Comparison of ENCODE assay signal across 7 mouse cellular contexts in genomic region chr13:34963511-34964397, GRCm38 (mm10). TPM values are rescaled to one million over a fixed set of nuclear protein-coding genes. Genes with fewer than 3 reads are reported as not detected.
DNase-seq lines count a peak whose midpoint lies in the region; ATAC-seq lines count a peak whose summit lies in the region.

Gene Eci3 (minus strand): TSS chr13:34963810.

- H3K4me1 ChIP-seq in hindbrain, embryonic 12.5 days, result peaks cover 13% of the 10 kb centered on the region
- H3K4me1 ChIP-seq in limb, embryonic 15.5 days, result peaks cover 13% of the 10 kb centered on the region
- H3K4me1 ChIP-seq in midbrain, embryonic 12.5 days, result peaks cover 6% of the 10 kb centered on the region; the same call in 1 of the 2 replicates

- H3K9me3 ChIP-seq in hindbrain, embryonic 12.5 days (replicated peaks), result no peaks in the 10 kb centered on the region
- no peaks in the 10 kb centered on the region for H3K9me3 ChIP-seq in limb, embryonic 15.5 days
- no peaks in the 10 kb centered on the region for H3K9me3 ChIP-seq in midbrain, embryonic 12.5 days

- H3K36me3 ChIP-seq in hindbrain, embryonic 12.5 days, result no peaks in the 10 kb centered on the region
- no peaks in the 10 kb centered on the region for H3K36me3 ChIP-seq in limb, embryonic 15.5 days
- no peaks in the 10 kb centered on the region for H3K36me3 ChIP-seq in midbrain, embryonic 12.5 days

- peak; percentile 69 for ATAC-seq in hindbrain, embryonic 12.5 days (ENCODE audit: low FRiP score)
- ATAC-seq in limb, embryonic 15.5 days (ENCODE audit: insufficient number of reproducible peaks, low FRiP score, low TSS enrichment, low read depth), result peak; percentile 63; the same call in 1 of the 2 replicates
- peak; percentile 66 for ATAC-seq in midbrain, embryonic 12.5 days (ENCODE audit: low FRiP score, low read depth)

- WGBS in hindbrain, embryonic 12.5 days, result 2% methylated on average over 32 of the region's 32 CpGs
- 3% methylated on average over 32 of the region's 32 CpGs for WGBS in limb, embryonic 15.5 days
- WGBS in midbrain, embryonic 12.5 days, result 2% methylated on average over 32 of the region's 32 CpGs

- no peak within 1 kb of the TSS for H3K27ac ChIP-seq in hindbrain, embryonic 12.5 days
- no peak within 1 kb of the TSS for H3K27ac ChIP-seq in limb, embryonic 15.5 days
- no peak within 1 kb of the TSS for H3K27ac ChIP-seq in midbrain, embryonic 12.5 days (replicated peaks)

- peak; percentile 14 for DNase-seq in MN1 (ENCODE audit: low spot score)
- peak; percentile 58 for DNase-seq in adrenal gland, postnatal 14 days
- peak; percentile 40 for DNase-seq in gastrocnemius, adult 18-20 months (ENCODE audit: low spot score)
- DNase-seq in testis, postnatal 14 days (ENCODE audit: low spot score), result peak; percentile 45

- peak within 1 kb of the TSS; percentile 46; the same call in 1 of the 2 replicates for H3K9ac ChIP-seq in hindbrain, embryonic 12.5 days
- no peak within 1 kb of the TSS for H3K9ac ChIP-seq in limb, embryonic 15.5 days
- peak within 1 kb of the TSS; percentile 29 for H3K9ac ChIP-seq in midbrain, embryonic 12.5 days (replicated peaks)

- peak within 1 kb of the TSS; percentile 85 for H3K4me2 ChIP-seq in hindbrain, embryonic 12.5 days (replicated peaks)
- H3K4me2 ChIP-seq in limb, embryonic 15.5 days, result peak within 1 kb of the TSS; percentile 75
- peak within 1 kb of the TSS; percentile 69 for H3K4me2 ChIP-seq in midbrain, embryonic 12.5 days (replicated peaks)

- peaks cover 21% of the 10 kb centered on the region for H3K27me3 ChIP-seq in hindbrain, embryonic 12.5 days
- peaks cover 16% of the 10 kb centered on the region; the same call in 1 of the 2 replicates for H3K27me3 ChIP-seq in limb, embryonic 15.5 days
- peaks cover 32% of the 10 kb centered on the region for H3K27me3 ChIP-seq in midbrain, embryonic 12.5 days

- peak within 1 kb of the TSS; percentile 43 for H3K4me3 ChIP-seq in hindbrain, embryonic 12.5 days
- peak within 1 kb of the TSS; percentile 49 for H3K4me3 ChIP-seq in limb, embryonic 15.5 days
- peak within 1 kb of the TSS; percentile 44 for H3K4me3 ChIP-seq in midbrain, embryonic 12.5 days

RNA-seq across cellular contexts. Expression of gene Eci3, which starts in this region (rescaled TPM):
- 2.3 and 3.8 TPM in 2 replicates for total RNA-seq in adrenal gland, postnatal 14 days (2021)
- under 1 TPM; 0.66 to 0.83 TPM for total RNA-seq in gastrocnemius, adult 18-20 months (2021)
- 0.87 and 1.2 TPM in 2 replicates for polyA plus RNA-seq in hindbrain, embryonic 12.5 days (2016; fragmentation: Nextera tagmentation; extraction: Ambion mirVana)
- polyA plus RNA-seq in limb, embryonic 15.5 days (2015; fragmentation: Nextera tagmentation; extraction: Ambion mirVana), result 0.96 and 1.0 TPM in 2 replicates
- polyA plus RNA-seq in midbrain, embryonic 12.5 days (2016; fragmentation: Nextera tagmentation; extraction: Ambion mirVana), result 0.46 and 0.66 TPM in 2 replicates

Comparison
In these comparisons a context has a peak if more than half of its experiments do, and no peak if none do; other contexts are left out.
1. Peak in DNase-seq in gastrocnemius, adult 18-20 months; RNA of the gene not detected or under 1 TPM.
2. Peak in ATAC-seq, H3K4me3 ChIP-seq, H3K9ac ChIP-seq and H3K4me2 ChIP-seq in midbrain, embryonic 12.5 days; RNA of the gene not detected or under 1 TPM.